Mouse (Mus musculus): Measurements from ENCODE around the gene 4930469K13Rik. TPM values are rescaled to one million over a fixed set of nuclear protein-coding genes. Genes with fewer than 3 reads are reported as not detected.

Gene 4930469K13Rik
- polyA plus RNA-seq, 1 experiment: 22.3 TPM

DNA sequence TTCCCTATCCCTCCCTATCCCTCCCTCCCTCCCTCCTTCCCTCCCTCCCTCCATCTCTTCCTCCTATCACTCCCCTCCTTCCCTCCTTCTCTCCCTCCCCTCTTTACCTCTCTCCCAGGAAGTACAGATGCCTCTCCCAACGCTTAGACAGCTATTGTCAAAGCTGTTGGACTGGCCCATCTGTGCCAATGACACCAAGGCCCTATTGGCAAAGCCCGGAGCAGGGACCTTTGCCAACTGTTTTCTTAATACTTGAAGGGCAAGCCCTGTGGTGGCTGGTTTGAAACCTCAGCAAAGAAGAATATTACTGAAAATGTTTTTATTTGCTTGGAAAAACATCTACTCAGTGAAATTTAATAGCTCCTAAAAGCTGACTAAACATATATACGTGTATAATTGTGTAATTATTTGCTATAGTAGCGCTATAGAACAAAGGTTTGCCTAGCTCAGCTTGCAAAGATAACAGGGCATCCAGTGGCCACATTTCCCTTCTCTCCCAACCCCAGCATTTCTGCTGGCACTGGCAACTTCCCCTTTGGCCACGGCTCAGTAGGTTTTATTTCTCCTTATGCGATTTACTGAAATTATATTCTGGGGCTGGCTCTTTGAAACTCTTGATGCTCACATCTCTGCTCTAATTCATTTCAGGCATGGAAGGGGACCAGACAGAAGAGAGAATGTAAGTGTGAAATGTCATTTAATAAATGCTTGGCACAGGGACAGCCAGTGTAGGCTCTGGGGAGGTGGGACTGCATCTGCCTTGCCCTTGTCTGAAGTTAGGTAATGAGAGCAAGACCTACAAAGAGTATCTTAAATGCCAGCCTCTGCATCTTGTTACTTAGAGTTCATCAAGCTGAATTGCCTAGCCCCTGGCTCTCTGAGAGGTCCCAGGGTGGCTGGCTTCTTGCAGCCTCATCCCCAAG lies 18.6 kb downstream of the 4930469K13Rik start:
- no peaks in the 10 kb centered on the region for H3K27me3 ChIP-seq (ENCODE audit: control insufficient read depth, insufficient read depth, low read length)
- TF ChIP-seq CTCF (IDR thresholded peaks at IDR 0.05; ENCODE audit: control insufficient read depth, insufficient read depth, insufficient replicate concordance, low read depth, low read length): no peak
- TF ChIP-seq POLR2A (IDR thresholded peaks at IDR 0.05; ENCODE audit: control insufficient read depth, low read depth, low read length): no peak
- no peak overlapping the region for H3K4me3 ChIP-seq (ENCODE audit: control insufficient read depth, low read depth, low read length)
- no peaks in the 10 kb centered on the region for H3K36me3 ChIP-seq (ENCODE audit: control insufficient read depth, insufficient read depth, low read length)
- no peak overlapping the region for H3K27ac ChIP-seq (ENCODE audit: control insufficient read depth, insufficient read depth, low read depth, low read length)
- H3K4me1 ChIP-seq (ENCODE audit: control insufficient read depth, insufficient read depth, low read length): no peaks in the 10 kb centered on the region

DNA sequence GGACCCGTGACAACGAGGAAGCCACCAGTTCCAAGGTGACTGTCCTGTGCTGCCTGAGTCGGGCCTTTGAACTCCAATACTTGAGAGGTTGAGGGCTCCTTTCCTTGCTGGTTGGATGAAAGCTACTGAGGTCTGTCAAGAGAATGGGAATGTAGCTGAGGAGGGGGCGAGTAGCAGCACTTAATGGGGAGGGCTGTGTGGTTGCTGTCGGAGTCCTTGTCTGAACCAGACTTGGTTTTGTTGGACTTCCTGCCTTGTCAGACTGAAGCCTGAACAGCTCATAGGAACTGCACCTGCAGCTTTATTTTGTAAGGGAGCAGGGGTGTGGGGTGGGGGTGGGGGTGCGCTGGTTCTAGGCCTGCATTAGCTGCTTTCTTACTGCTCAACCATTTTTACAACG lies 19.8 kb downstream of the 4930469K13Rik start:
- no peak for TF ChIP-seq CTCF (IDR thresholded peaks at IDR 0.05; ENCODE audit: control insufficient read depth, insufficient read depth, insufficient replicate concordance, low read depth, low read length)
- TF ChIP-seq POLR2A (IDR thresholded peaks at IDR 0.05; ENCODE audit: control insufficient read depth, low read depth, low read length): no peak
- H3K4me1 ChIP-seq (ENCODE audit: control insufficient read depth, insufficient read depth, low read length): no peaks in the 10 kb centered on the region
- H3K4me3 ChIP-seq (ENCODE audit: control insufficient read depth, low read depth, low read length): no peak overlapping the region
- no peak overlapping the region for H3K27ac ChIP-seq (ENCODE audit: control insufficient read depth, insufficient read depth, low read depth, low read length)
- H3K27me3 ChIP-seq (ENCODE audit: control insufficient read depth, insufficient read depth, low read length): no peaks in the 10 kb centered on the region
- H3K36me3 ChIP-seq (ENCODE audit: control insufficient read depth, insufficient read depth, low read length): no peaks in the 10 kb centered on the region

DNA sequence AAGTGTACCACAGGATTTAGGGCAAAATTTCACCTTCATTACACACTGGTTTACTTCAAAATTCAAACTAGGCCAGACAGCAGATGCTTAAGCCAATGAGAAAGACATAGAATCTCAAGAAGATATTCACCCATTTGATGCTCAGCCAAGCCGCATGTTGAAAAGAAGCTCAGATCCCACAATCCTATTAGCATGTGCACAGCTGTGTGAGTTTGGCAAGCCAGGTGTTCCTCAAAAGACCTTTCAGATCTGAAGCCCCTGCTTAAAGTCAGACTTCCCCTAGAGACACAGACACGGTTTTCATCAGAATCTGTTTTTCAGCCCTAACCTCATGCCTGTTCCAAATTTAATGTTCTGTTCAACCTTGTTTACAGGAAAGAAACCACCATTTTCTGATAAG lies 20.5 kb downstream of the 4930469K13Rik start:
- Histone ChIP-seq H3K36me3 (ENCODE audit: control insufficient read depth, insufficient read depth, low read length) (no peaks in the 10 kb centered on the region), H3K4me1 (ENCODE audit: control insufficient read depth, insufficient read depth, low read length) (no peaks in the 10 kb centered on the region; the same call in 1 of the 2 replicates), H3K4me3 (ENCODE audit: control insufficient read depth, low read depth, low read length) (no peak overlapping the region), H3K27ac (ENCODE audit: control insufficient read depth, insufficient read depth, low read depth, low read length) (no peak overlapping the region), H3K27me3 (ENCODE audit: control insufficient read depth, insufficient read depth, low read length) (no peaks in the 10 kb centered on the region)
- no peak for TF ChIP-seq CTCF (IDR thresholded peaks at IDR 0.05; ENCODE audit: control insufficient read depth, insufficient read depth, insufficient replicate concordance, low read depth, low read length)
- TF ChIP-seq POLR2A (IDR thresholded peaks at IDR 0.05; ENCODE audit: control insufficient read depth, low read depth, low read length): no peak

DNA sequence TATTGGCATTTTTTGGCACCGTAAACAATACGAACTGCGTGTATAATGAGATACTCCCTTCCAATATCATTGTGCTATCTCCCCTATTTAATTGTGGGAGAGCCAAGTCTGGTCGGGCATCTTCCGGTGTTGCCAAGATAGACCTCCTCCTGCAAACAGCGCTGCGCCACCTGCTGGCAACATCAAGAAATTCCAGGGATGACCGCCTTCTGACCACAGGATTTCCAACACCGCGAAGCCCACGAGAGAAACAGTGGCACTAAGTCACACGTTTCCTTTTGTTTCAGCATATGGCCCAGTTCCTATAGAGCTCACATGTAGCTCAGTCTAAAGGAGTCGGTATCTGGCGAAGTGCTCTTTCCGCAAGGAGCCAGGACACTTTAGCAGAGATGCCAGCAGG lies 24.6 kb downstream of the 4930469K13Rik start:
- no peak overlapping the region for H3K4me3 ChIP-seq (ENCODE audit: control insufficient read depth, low read depth, low read length)
- no peaks in the 10 kb centered on the region for H3K36me3 ChIP-seq (ENCODE audit: control insufficient read depth, insufficient read depth, low read length)
- H3K4me1 ChIP-seq (ENCODE audit: control insufficient read depth, insufficient read depth, low read length): no peaks in the 10 kb centered on the region; the same call in 1 of the 2 replicates
- no peak overlapping the region for H3K27ac ChIP-seq (ENCODE audit: control insufficient read depth, insufficient read depth, low read depth, low read length)
- H3K27me3 ChIP-seq (ENCODE audit: control insufficient read depth, insufficient read depth, low read length): no peaks in the 10 kb centered on the region
- TF ChIP-seq POLR2A (IDR thresholded peaks at IDR 0.05; ENCODE audit: control insufficient read depth, low read depth, low read length) (no peak), CTCF (IDR thresholded peaks at IDR 0.05; ENCODE audit: control insufficient read depth, insufficient read depth, insufficient replicate concordance, low read depth, low read length) (peak; percentile 95)

DNA sequence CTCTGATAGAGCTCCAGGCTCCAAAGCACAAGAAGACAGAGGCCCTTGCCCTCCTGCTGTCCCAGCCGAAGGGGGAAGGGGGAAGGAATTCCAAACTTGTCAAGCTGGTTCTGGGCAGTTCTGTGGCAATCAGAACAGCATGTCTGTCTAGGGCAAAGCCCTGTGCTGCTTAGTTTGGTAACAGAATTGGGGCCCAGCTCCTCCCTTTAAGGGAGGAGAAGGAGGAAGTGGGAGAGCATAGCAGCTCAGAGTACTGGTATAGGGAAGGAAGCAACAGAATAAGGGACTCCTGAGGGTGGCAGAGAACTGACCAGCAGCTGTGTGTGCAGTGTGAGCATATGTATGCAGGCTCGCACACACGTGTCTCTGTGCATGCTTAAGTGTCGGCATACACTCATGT lies 26.0 kb downstream of the 4930469K13Rik start:
- no peak overlapping the region for H3K4me3 ChIP-seq (ENCODE audit: control insufficient read depth, low read depth, low read length)

DNA sequence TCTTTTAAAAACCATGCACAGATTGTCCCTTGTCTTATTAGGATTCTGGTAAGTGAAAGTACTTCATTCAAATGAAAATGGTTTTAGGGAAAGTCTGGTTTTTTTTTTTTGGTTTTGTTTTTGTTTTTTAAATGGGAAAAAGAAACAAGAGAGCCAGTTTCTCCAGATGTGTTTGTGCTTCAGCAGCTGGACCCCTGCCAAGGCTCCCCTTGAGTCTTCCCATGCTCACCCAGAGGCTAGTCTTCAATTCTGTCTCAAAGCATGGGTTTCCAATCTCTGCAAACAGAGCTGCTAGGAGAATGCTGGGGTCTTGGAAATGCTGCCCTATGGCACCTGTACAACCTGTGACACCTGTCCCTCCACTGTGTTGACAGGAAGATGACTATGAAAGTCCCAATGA lies 27.8 kb downstream of the 4930469K13Rik start:
- Histone ChIP-seq H3K36me3 (ENCODE audit: control insufficient read depth, insufficient read depth, low read length) (no peaks in the 10 kb centered on the region), H3K27me3 (ENCODE audit: control insufficient read depth, insufficient read depth, low read length) (no peaks in the 10 kb centered on the region), H3K27ac (ENCODE audit: control insufficient read depth, insufficient read depth, low read depth, low read length) (no peak overlapping the region), H3K4me3 (ENCODE audit: control insufficient read depth, low read depth, low read length) (no peak overlapping the region), H3K4me1 (ENCODE audit: control insufficient read depth, insufficient read depth, low read length) (no peaks in the 10 kb centered on the region; the same call in 1 of the 2 replicates)
- TF ChIP-seq CTCF (IDR thresholded peaks at IDR 0.05; ENCODE audit: control insufficient read depth, insufficient read depth, insufficient replicate concordance, low read depth, low read length): no peak

More for the DNA sequence above, 26.0 kb downstream of the 4930469K13Rik start:
- TF ChIP-seq CTCF (IDR thresholded peaks at IDR 0.05; ENCODE audit: control insufficient read depth, insufficient read depth, insufficient replicate concordance, low read depth, low read length) (no peak), POLR2A (IDR thresholded peaks at IDR 0.05; ENCODE audit: control insufficient read depth, low read depth, low read length) (no peak)
- Histone ChIP-seq H3K36me3 (ENCODE audit: control insufficient read depth, insufficient read depth, low read length) (no peaks in the 10 kb centered on the region), H3K27me3 (ENCODE audit: control insufficient read depth, insufficient read depth, low read length) (no peaks in the 10 kb centered on the region), H3K27ac (ENCODE audit: control insufficient read depth, insufficient read depth, low read depth, low read length) (no peak overlapping the region), H3K4me1 (ENCODE audit: control insufficient read depth, insufficient read depth, low read length) (no peaks in the 10 kb centered on the region; the same call in 1 of the 2 replicates)

DNA sequence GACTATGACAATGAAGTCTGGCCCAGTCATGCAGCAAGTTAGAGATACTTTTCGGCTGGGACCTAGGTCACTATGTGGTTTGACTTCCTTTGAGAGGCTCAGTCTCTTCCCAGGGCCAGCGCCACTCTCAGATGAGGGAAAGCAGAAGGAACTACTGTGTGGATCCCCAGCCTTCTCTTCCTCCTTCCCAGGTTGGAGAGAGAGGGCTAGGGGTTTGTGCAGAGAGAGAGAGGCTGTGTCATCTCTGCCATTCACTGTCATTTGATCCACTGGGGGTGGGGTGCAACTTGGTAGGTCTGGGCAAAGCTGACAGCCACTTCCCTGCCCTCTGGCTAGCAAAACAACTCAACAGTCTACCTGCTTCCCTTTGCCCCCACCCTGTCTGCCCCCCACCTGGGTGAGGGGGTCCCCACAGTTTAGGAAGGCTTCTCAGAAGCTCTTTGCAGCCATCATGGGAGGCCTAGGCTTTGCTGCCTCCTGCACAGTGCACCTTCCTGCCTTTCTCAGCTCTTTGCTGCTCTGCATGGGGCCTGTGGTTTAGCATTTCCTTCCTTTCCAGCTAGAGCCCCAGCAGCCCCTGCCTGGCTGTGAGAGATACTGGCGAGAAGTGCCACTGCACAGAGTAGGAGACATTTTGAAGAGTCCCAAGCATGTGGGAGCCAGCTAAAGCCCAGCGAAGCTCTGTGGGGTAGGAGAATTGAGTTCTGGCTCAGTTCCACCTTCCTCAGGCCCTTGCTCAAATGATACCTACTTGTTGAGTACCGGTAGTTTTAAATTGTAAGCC lies 34.5 kb downstream of the 4930469K13Rik start:
- H3K27ac ChIP-seq (ENCODE audit: control insufficient read depth, insufficient read depth, low read depth, low read length): no peak overlapping the region
- TF ChIP-seq POLR2A (IDR thresholded peaks at IDR 0.05; ENCODE audit: control insufficient read depth, low read depth, low read length) (no peak), CTCF (IDR thresholded peaks at IDR 0.05; ENCODE audit: control insufficient read depth, insufficient read depth, insufficient replicate concordance, low read depth, low read length) (no peak)
- no peak overlapping the region for H3K4me3 ChIP-seq (ENCODE audit: control insufficient read depth, low read depth, low read length)
- no peaks in the 10 kb centered on the region for H3K4me1 ChIP-seq (ENCODE audit: control insufficient read depth, insufficient read depth, low read length)
- no peaks in the 10 kb centered on the region for H3K27me3 ChIP-seq (ENCODE audit: control insufficient read depth, insufficient read depth, low read length)
- no peaks in the 10 kb centered on the region for H3K36me3 ChIP-seq (ENCODE audit: control insufficient read depth, insufficient read depth, low read length)
